Mouse (Mus musculus) thymus, postnatal 0 days (tissue): ENCODE measurements around the gene 2300003K06Rik. TPM values are rescaled to one million over a fixed set of nuclear protein-coding genes. Genes with fewer than 3 reads are reported as not detected.
"Not testable (repeated sequence)": the region's sequence is repeated elsewhere in the genome, so short reads cannot be mapped to it uniquely, and the experiment has no call there.

Source experiments
- DNase-seq: peaks from one replicate; pipeline ENCODE4 v3.0.0-alpha.2; 2015; ENCODE audit warnings: low spot score
- polyA plus RNA-seq: library from polyadenylated mRNA; unstranded; fragments of >200 nt; fragmentation: Nextera tagmentation; extraction: Ambion mirVana; gene quantifications from 2 replicates; pipeline ENCODE4 v1.2.1, GENCODE M21; 2015

2300003K06Rik gene
- polyA plus RNA-seq = not detected in 2 replicates

GRCm38 (mm10) chr11:99837966-99838365 is at the start of gene 2300003K06Rik:
Gene 2300003K06Rik (minus strand): TSS chr11:99838066.
- DNase-seq = no peak

GRCm38 (mm10) chr11:99878887-99879286 is 41.0 kb upstream of the 2300003K06Rik start, which contains the start of gene Gm11567:
Gene Gm11567 (plus strand): TSS chr11:99879187.
- not testable (repeated sequence) for DNase-seq

GRCm38 (mm10) chr11:99873089-99873488 is 35.2 kb upstream of the 2300003K06Rik start, which contains the start of gene Krtap9-1:
Gene Krtap9-1 (plus strand): TSS chr11:99873389.
- DNase-seq = not testable (repeated sequence)

DNA sequence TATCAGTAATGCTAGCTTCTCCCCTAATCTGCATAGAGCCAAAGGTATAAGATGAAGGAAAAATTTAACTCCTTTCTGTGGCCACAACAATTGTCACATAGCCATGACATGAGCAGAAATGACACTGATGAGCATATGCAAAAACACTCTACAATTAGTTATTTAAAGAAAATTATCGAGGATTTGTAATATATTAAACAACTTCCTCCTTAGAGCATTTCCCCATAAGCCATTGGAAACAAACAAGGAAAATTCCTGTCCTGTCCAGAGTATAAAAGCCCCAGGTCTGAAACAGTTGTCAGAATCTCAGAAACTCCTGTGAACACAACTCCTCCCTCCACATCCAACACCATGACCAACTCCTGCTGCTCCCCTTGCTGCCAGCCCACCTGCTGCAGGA is 26.3 kb upstream of the 2300003K06Rik start, which contains the start of gene Gm11559:
Gene Gm11559, plus strand, starts transcription at position 301 of the 400 bp plus-strand sequence.
- DNase-seq = not testable (repeated sequence)

DNA sequence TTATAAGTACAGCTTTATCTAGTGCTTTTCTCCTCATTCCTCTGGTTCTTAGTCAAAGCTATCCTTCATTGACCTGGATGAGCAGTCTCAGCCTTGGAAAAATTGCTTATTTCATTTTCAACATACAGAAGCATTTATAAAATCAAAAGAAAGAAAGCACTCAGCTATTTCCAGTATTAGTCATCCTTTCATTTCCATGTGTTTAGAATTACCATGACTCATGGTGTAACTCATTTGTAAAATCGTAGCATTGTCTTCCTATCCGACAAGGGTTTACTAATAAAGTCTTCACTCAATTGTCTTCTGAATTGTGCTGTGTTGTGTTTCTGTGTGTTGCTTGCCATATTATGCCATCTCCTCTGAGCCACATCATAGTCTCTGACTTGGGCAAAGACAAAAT is 20.9 kb upstream of the 2300003K06Rik start:
- no peak for DNase-seq

DNA sequence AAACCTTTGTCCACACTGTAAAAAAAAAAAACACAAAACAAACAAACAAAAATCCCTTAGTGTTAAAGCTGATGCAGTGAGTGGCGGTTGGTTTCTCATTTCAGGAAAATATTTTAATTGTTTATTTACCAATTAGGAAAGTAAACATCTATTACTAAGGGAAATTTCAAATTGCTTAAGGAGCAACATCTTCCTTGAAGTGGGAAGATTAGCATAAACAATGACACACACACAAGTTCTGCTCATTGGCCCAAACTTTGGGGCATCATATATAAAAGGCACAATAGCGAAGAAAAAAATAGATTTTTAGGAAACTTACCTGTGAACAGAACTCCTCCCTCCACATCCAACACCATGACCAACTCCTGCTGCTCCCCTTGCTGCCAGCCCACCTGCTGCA is 19.8 kb upstream of the 2300003K06Rik start, which contains the start of gene Gm11568:
Gene Gm11568, plus strand, starts transcription at position 301 of the 400 bp plus-strand sequence.
- no peak for DNase-seq

- no peak for DNase-seq
Measured at GRCm38 (mm10) chr11:99854121-99854520, 16.3 kb upstream of the 2300003K06Rik start.

DNA sequence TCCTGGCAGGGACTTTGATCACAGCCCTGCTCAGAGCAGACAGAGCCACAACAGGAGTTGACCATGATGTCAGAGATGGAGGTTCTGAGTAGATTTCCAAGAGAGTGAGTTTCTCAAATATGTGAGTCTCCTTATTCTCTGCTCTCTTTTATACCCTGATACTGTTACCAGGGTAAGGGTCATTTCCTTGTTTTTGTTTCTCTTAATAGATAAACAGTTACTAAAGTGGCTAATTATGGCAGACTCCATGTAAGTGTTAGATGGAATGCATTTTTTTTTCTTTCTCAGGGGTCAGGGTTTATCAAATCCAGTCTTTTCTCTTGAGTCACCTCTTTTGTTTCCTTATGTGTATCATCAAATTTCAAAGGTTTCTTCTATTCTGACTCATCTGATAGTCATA is 13.6 kb upstream of the 2300003K06Rik start, which contains the start of gene Krtap4-16:
Gene Krtap4-16, minus strand, starts transcription at position 101 of the 400 bp plus-strand sequence.
- no peak for DNase-seq

DNA sequence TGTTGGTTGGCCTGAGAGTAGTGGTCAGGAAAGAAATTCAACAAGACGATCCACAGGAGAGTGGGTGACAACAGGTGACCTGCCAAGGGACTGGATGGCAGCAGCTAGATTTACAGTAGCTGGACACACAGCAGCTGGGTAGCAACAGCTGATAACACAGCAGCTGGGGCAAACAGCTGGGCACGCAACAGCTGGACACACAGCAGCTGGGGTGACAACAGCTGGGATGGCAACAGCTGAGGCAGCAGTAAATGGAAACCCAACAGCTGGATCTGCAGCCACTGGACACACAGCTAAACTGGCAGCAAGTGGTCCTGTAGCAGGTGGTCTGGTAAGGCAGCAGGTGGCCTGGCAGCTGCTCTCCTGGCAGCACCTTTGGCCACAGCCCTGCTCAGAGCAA is 8.9 kb upstream of the 2300003K06Rik start:
- DNase-seq = no peak

DNA sequence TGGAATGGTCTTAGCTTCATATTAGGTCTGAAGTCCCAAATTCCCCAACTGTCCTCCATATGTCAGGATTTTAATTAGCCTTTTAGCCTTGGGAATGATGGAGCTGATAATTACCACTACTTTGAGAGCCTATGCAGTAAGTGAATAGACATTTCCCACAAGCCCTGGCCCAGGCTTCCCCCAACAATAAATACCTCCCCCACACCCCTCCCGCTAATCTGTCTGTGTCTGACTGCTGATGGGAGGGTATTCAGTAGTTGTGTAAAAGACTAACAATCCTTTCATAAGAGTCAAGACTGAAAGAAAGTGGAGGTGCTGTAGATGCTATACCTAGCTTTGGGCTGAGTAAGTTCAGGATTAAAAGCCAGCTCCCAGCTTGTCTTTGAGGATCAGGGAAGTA is 4.3 kb upstream of the 2300003K06Rik start:
- DNase-seq = no peak

GRCm38 (mm10) chr11:99815566-99815965 is 22.3 kb downstream of the 2300003K06Rik start, which contains the start of gene Gm11564:
Gene Gm11564 (minus strand): TSS chr11:99815666.
- DNase-seq = not testable (repeated sequence)

GRCm38 (mm10) chr11:99809792-99810191 is 28.1 kb downstream of the 2300003K06Rik start, which contains the start of gene Krtap4-13:
Gene Krtap4-13 (minus strand): TSS chr11:99809892.
- not testable (repeated sequence) for DNase-seq

GRCm38 (mm10) chr11:99804346-99804745 is 33.5 kb downstream of the 2300003K06Rik start, which contains the start of gene Gm11554:
Gene Gm11554 (minus strand): TSS chr11:99804446.
- not testable (repeated sequence) for DNase-seq

GRCm38 (mm10) chr11:99798832-99799231 is 39.0 kb downstream of the 2300003K06Rik start, which contains the start of gene Gm11569:
Gene Gm11569 (minus strand): TSS chr11:99798932.
- not testable (repeated sequence) for DNase-seq

DNA sequence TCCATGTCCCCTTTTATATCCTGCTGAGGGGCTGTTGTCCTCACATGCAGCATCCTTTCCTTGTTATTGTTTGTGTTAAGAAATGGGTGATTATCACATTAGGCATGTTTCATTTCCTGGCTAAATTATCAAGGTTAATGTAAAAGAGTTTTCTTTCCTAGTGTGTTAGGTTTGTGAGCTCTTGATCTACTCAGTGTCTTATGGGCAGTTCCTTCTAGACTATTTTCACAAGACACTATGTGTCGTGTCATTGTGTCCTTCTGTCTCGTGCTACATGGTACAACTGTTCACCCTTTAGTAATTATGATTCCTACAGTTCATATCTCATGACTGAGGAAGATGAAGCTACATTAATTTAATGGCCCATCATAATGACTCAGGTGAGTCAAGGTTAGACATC is 44.5 kb downstream of the 2300003K06Rik start, which contains the start of gene Gm11596:
Gene Gm11596, minus strand, starts transcription at position 101 of the 400 bp plus-strand sequence.
- DNase-seq = no peak

Other genes with a start within 250 kb of the 2300003K06Rik start
- not detected in 2 replicates for gene Krtap1-3, start 246.7 kb downstream of the 2300003K06Rik start, polyA plus RNA-seq
- not detected in 2 replicates for gene Krtap9-3, start 240.0 kb downstream of the 2300003K06Rik start, polyA plus RNA-seq
- not detected in 2 replicates for gene Gm11938, start 234.8 kb downstream of the 2300003K06Rik start, polyA plus RNA-seq
- gene Gm11937, start 227.9 kb downstream of the 2300003K06Rik start, polyA plus RNA-seq = not detected in 2 replicates
- gene Krtap2-4, start 223.2 kb downstream of the 2300003K06Rik start, polyA plus RNA-seq = not detected in 2 replicates
- 0.27 TPM in 1 of 2 replicates, not detected in the other for gene Gm11562, start 217.6 kb downstream of the 2300003K06Rik start, polyA plus RNA-seq
- not detected in 2 replicates for gene Krtap4-1, start 209.8 kb downstream of the 2300003K06Rik start, polyA plus RNA-seq
- gene Krtap4-2, start 203.0 kb downstream of the 2300003K06Rik start, polyA plus RNA-seq = not detected in 2 replicates
- gene Krtap4-7, start 194.0 kb downstream of the 2300003K06Rik start, polyA plus RNA-seq = not detected in 2 replicates
- gene Gm11555, start 187.8 kb downstream of the 2300003K06Rik start, polyA plus RNA-seq = not detected in 2 replicates
- gene Gm11563, start 179.1 kb downstream of the 2300003K06Rik start, polyA plus RNA-seq = not detected in 2 replicates
- not detected in 2 replicates for gene Krtap4-6, start 172.1 kb downstream of the 2300003K06Rik start, polyA plus RNA-seq
- gene Gm14190, start 147.3 kb downstream of the 2300003K06Rik start, polyA plus RNA-seq = not detected in 2 replicates
- gene Gm14180, start 103.8 kb downstream of the 2300003K06Rik start, polyA plus RNA-seq = not detected in 2 replicates
- not detected in 2 replicates for gene Gm11595, start 65.2 kb downstream of the 2300003K06Rik start, polyA plus RNA-seq
- gene Krtap4-8, start 57.4 kb downstream of the 2300003K06Rik start, polyA plus RNA-seq = not detected in 2 replicates
- gene Krtap4-9, start 52.9 kb downstream of the 2300003K06Rik start, polyA plus RNA-seq = not detected in 2 replicates
- not detected in 2 replicates for gene Gm11596, start 44.6 kb downstream of the 2300003K06Rik start, polyA plus RNA-seq
- not detected in 2 replicates for gene Gm11569, start 39.1 kb downstream of the 2300003K06Rik start, polyA plus RNA-seq
- gene Gm11554, start 33.6 kb downstream of the 2300003K06Rik start, polyA plus RNA-seq = not detected in 2 replicates
- not detected in 2 replicates for gene Krtap4-13, start 28.2 kb downstream of the 2300003K06Rik start, polyA plus RNA-seq
- not detected in 2 replicates for gene Gm11564, start 22.4 kb downstream of the 2300003K06Rik start, polyA plus RNA-seq
- gene Krtap4-16, start 13.5 kb upstream of the 2300003K06Rik start, polyA plus RNA-seq = not detected in 2 replicates
- not detected in 2 replicates for gene Gm11568, start 19.9 kb upstream of the 2300003K06Rik start, polyA plus RNA-seq
- not detected in 2 replicates for gene Gm11559, start 26.4 kb upstream of the 2300003K06Rik start, polyA plus RNA-seq
- gene Krtap9-1, start 35.3 kb upstream of the 2300003K06Rik start, polyA plus RNA-seq = not detected in 2 replicates
- gene Gm11567, start 41.1 kb upstream of the 2300003K06Rik start, polyA plus RNA-seq = not detected in 2 replicates
- not detected in 2 replicates for gene Krtap31-1, start 69.9 kb upstream of the 2300003K06Rik start, polyA plus RNA-seq
- 0.14 TPM in 1 of 2 replicates, not detected in the other for gene Gm11565, start 76.7 kb upstream of the 2300003K06Rik start, polyA plus RNA-seq
- gene Krtap31-2, start 98.2 kb upstream of the 2300003K06Rik start, polyA plus RNA-seq = not detected in 2 replicates
- gene Krtap9-5, start 110.4 kb upstream of the 2300003K06Rik start, polyA plus RNA-seq = not detected in 2 replicates
- gene Krtap29-1, start 141.0 kb upstream of the 2300003K06Rik start, polyA plus RNA-seq = not detected in 2 replicates
- not detected in 2 replicates for gene Krtap16-1, start 148.5 kb upstream of the 2300003K06Rik start, polyA plus RNA-seq
- 0.23 TPM in 1 of 2 replicates, not detected in the other for gene Krtap17-1, start 155.9 kb upstream of the 2300003K06Rik start, polyA plus RNA-seq
- 0.10 and 0.29 TPM in 2 replicates for gene Krt33a, start 178.1 kb upstream of the 2300003K06Rik start, polyA plus RNA-seq
- gene Krt33b, start 191.8 kb upstream of the 2300003K06Rik start, polyA plus RNA-seq = 0.26 and 0.30 TPM in 2 replicates
- gene Krt34, start 203.5 kb upstream of the 2300003K06Rik start, polyA plus RNA-seq = 0.10 TPM in 1 of 2 replicates, not detected in the other
- 0.12 and 0.14 TPM in 2 replicates for gene Krt31, start 212.5 kb upstream of the 2300003K06Rik start, polyA plus RNA-seq